ENCODE assay signal across 9 mouse cellular contexts in genomic region chr5:21057217-21057616, GRCm38 (mm10). TPM values are rescaled to one million over a fixed set of nuclear protein-coding genes. Genes with fewer than 3 reads are reported as not detected.
A peak's percentile ranks its signal among the peaks of the same experiment; 100 is the strongest.
DNase-seq lines count a peak whose midpoint lies in the region; ATAC-seq lines count a peak whose summit lies in the region.
"Had no signal": no experiment of that assay in that cellular context is flagged by ENCODE, and none has a peak within 500 bp of the region (broad histone marks: within the 10 kb centered on the region; RNA-seq: fewer than 3 reads in every experiment).

No protein-coding gene starts in this region.

- no peak for ATAC-seq in heart, embryonic 14.5 days (ENCODE audit: insufficient number of reproducible peaks, insufficient read depth, low FRiP score, low read depth)
- ATAC-seq in midbrain, embryonic 14.5 days (ENCODE audit: low FRiP score, low TSS enrichment) = no peak
- no peak for ATAC-seq in midbrain, embryonic 16.5 days

- 88% methylated on average over 2 of the region's 2 CpGs for WGBS in heart, embryonic 14.5 days
- WGBS in midbrain, embryonic 14.5 days = 94% methylated on average over 2 of the region's 2 CpGs
- WGBS in midbrain, embryonic 16.5 days = 90% methylated on average over 2 of the region's 2 CpGs
- 93% methylated on average over 2 of the region's 2 CpGs for WGBS in limb, embryonic 10.5 days

- no peaks in the 10 kb centered on the region for H3K27me3 ChIP-seq in heart, embryonic 14.5 days (ENCODE audit: control insufficient read depth, insufficient read depth, low read length)
- H3K27me3 ChIP-seq in midbrain, embryonic 14.5 days (ENCODE audit: control insufficient read depth, insufficient read depth, low read length) = no peaks in the 10 kb centered on the region
- H3K27me3 ChIP-seq in midbrain, embryonic 16.5 days (ENCODE audit: control insufficient read depth, insufficient read depth, low read depth, low read length) = no peaks in the 10 kb centered on the region
- no peaks in the 10 kb centered on the region for H3K27me3 ChIP-seq in limb, embryonic 10.5 days (ENCODE audit: low read depth, poor library complexity, severe bottlenecking)

- H3K36me3 ChIP-seq in heart, embryonic 14.5 days (ENCODE audit: control insufficient read depth, insufficient read depth, low read length) = no peaks in the 10 kb centered on the region
- H3K36me3 ChIP-seq in midbrain, embryonic 14.5 days (ENCODE audit: control insufficient read depth, insufficient read depth, low read length) = no peaks in the 10 kb centered on the region
- no peaks in the 10 kb centered on the region for H3K36me3 ChIP-seq in midbrain, embryonic 16.5 days (ENCODE audit: control insufficient read depth, insufficient read depth, low read length)
- H3K36me3 ChIP-seq in limb, embryonic 10.5 days = no peaks in the 10 kb centered on the region

- no peaks in the 10 kb centered on the region for H3K9me3 ChIP-seq in heart, embryonic 14.5 days (ENCODE audit: control insufficient read depth, low read length)
- H3K9me3 ChIP-seq in midbrain, embryonic 14.5 days (ENCODE audit: control insufficient read depth, low read length) = no peaks in the 10 kb centered on the region
- no peaks in the 10 kb centered on the region for H3K9me3 ChIP-seq in midbrain, embryonic 16.5 days (replicated peaks; ENCODE audit: control insufficient read depth, low read length, poor library complexity, severe bottlenecking)
- H3K9me3 ChIP-seq in limb, embryonic 10.5 days (replicated peaks) = no peaks in the 10 kb centered on the region

- H3K9ac ChIP-seq in heart, embryonic 14.5 days (ENCODE audit: low read length) = peak overlapping the region; percentile 78
- no peak overlapping the region for H3K9ac ChIP-seq in midbrain, embryonic 14.5 days (replicated peaks; ENCODE audit: low read length)
- H3K9ac ChIP-seq in midbrain, embryonic 16.5 days (ENCODE audit: low read depth, low read length) = no peak overlapping the region

- peak overlapping the region; percentile 75 for H3K4me2 ChIP-seq in heart, embryonic 14.5 days (ENCODE audit: low read length)
- peak overlapping the region; percentile 59 for H3K4me2 ChIP-seq in midbrain, embryonic 14.5 days (ENCODE audit: low read length)
- H3K4me2 ChIP-seq in midbrain, embryonic 16.5 days (ENCODE audit: low read length) = no peak overlapping the region

- peak overlapping the region in 1 of 2 experiments; percentile 96; a peak in 1 of 4 replicates for H3K4me3 ChIP-seq in heart, embryonic 14.5 days (ENCODE audit: control insufficient read depth in 1 of 2, insufficient read depth in 1 of 2, low read depth in 1 of 2, low read length in 2 of 2)
- H3K4me3 ChIP-seq in midbrain, embryonic 14.5 days (replicated peaks; ENCODE audit: low read depth, low read length) = no peak overlapping the region
- no peak overlapping the region for H3K4me3 ChIP-seq in midbrain, embryonic 16.5 days (ENCODE audit: low read depth, low read length)
- peak overlapping the region; percentile 4; the same call in 1 of the 2 replicates for H3K4me3 ChIP-seq in limb, embryonic 10.5 days

- no peak overlapping the region for H3K27ac ChIP-seq in heart, embryonic 14.5 days (replicated peaks in 1 of 2; ENCODE audit: control insufficient read depth in 1 of 2, insufficient read depth in 1 of 2, low read depth in 2 of 2, low read length in 2 of 2)
- H3K27ac ChIP-seq in midbrain, embryonic 14.5 days (replicated peaks; ENCODE audit: low read depth, low read length) = no peak overlapping the region
- no peak overlapping the region for H3K27ac ChIP-seq in midbrain, embryonic 16.5 days (ENCODE audit: low read length)
- H3K27ac ChIP-seq in limb, embryonic 10.5 days = no peak overlapping the region

- peaks cover 2 to 11% of the 10 kb centered on the region in 2 experiments for H3K4me1 ChIP-seq in heart, embryonic 14.5 days (ENCODE audit: control insufficient read depth in 2 of 2, insufficient read depth in 2 of 2, low read length in 2 of 2)
- peaks cover 15% of the 10 kb centered on the region for H3K4me1 ChIP-seq in midbrain, embryonic 14.5 days (ENCODE audit: control insufficient read depth, insufficient read depth, low read length)
- H3K4me1 ChIP-seq in midbrain, embryonic 16.5 days (ENCODE audit: control insufficient read depth, insufficient read depth, low read length) = peaks cover 15% of the 10 kb centered on the region
- peaks cover 18% of the 10 kb centered on the region for H3K4me1 ChIP-seq in limb, embryonic 10.5 days

- DNase-seq in heart, postnatal 25 days (ENCODE audit: low spot score) = no peak
- DNase-seq in midbrain, embryonic 14.5 days = no peak
- no peak for DNase-seq in limb, embryonic 10.5 days (ENCODE audit: low spot score)
- DNase-seq in cerebellum, adult 11 months = no peak
- no peak for DNase-seq in layer of hippocampus, postnatal 25 days (ENCODE audit: extremely low spot score in 1 of 2, low spot score in 1 of 2)
- DNase-seq: embryo, embryonic 11 days; thymus, adult 2 months had no signal

- intact Hi-C loops in heart, postnatal 25 days (cut with DNase I) = loop anchor here (1.0 to 10.0 kb wide), 3 partner anchors 82 to 142 kb away; no protein-coding TSS in a partner anchor

RNA-seq across cellular contexts. Expression of gene Ptpn12, which starts 1.5 kb away (rescaled TPM):
- polyA plus RNA-seq in heart, embryonic 14.5 days (2014; fragmentation: Nextera tagmentation; extraction: Ambion mirVana) = 20.0 and 22.5 TPM in 2 replicates
- 10 to 100 TPM; 29.9 to 34.8 TPM for total RNA-seq in heart, postnatal 25 days (2021)
- 31.2 and 32.4 TPM in 2 replicates for polyA plus RNA-seq in midbrain, embryonic 14.5 days (2014; fragmentation: Nextera tagmentation; extraction: Ambion mirVana)
- polyA plus RNA-seq in midbrain, embryonic 16.5 days (2015; fragmentation: Nextera tagmentation; extraction: Ambion mirVana) = 22.5 and 23.5 TPM in 2 replicates
- 24.6 and 25.2 TPM in 2 replicates for polyA plus RNA-seq in limb, embryonic 10.5 days (2016; fragmentation: Nextera tagmentation; extraction: Ambion mirVana)
- 10 to 100 TPM; 31.6 to 40.0 TPM for total RNA-seq in layer of hippocampus, postnatal 25 days (2021)
